Mouse (Mus musculus) embryonic facial prominence, embryonic 13.5 days (tissue): ENCODE results near the gene Ccdc194. TPM values are rescaled to one million over a fixed set of nuclear protein-coding genes. Genes with fewer than 3 reads are reported as not detected.

Experiments
- ATAC-seq: fragments of 200-750 bp; cut with Nextera tagmentation; 2 replicates; pipeline ENCODE4 v1.8.0; 2017; ENCODE audit warnings: low read depth; ENCODE audit not compliant: insufficient number of reproducible peaks, insufficient read depth, low FRiP score, low TSS enrichment
- H3K27ac ChIP-seq: fragments of 300-500 bp; sonication (generic); 2 replicates; pipeline ENCODE4 v1.5.1; 2015; ENCODE audit warnings: moderate library complexity, mild to moderate bottlenecking, inconsistent platforms
- H3K27me3 ChIP-seq: fragments of 300-500 bp; sonication (generic); 2 replicates; pipeline ENCODE4 v1.6.1; 2015; ENCODE audit warnings: mild to moderate bottlenecking, inconsistent platforms
- H3K36me3 ChIP-seq: fragments of 300-500 bp; sonication (generic); 2 replicates; pipeline ENCODE4 v1.6.1; 2015; ENCODE audit warnings: mild to moderate bottlenecking, inconsistent platforms
- H3K4me1 ChIP-seq: fragments of 300-500 bp; sonication (generic); 2 replicates; pipeline ENCODE4 v1.6.1; 2015; ENCODE audit warnings: inconsistent platforms
- H3K4me2 ChIP-seq: fragments of 300-500 bp; sonication (generic); 2 replicates; pipeline ENCODE4 v1.6.1; 2015; ENCODE audit warnings: moderate library complexity, mild to moderate bottlenecking, inconsistent platforms
- H3K4me3 ChIP-seq: fragments of 300-500 bp; sonication (generic); 2 replicates; pipeline ENCODE4 v1.5.1; 2015; ENCODE audit warnings: mild to moderate bottlenecking, inconsistent platforms
- H3K9ac ChIP-seq: fragments of 300-500 bp; sonication (generic); 2 replicates; pipeline ENCODE4 v1.6.1; 2015; ENCODE audit warnings: mild to moderate bottlenecking, inconsistent platforms
- H3K9me3 ChIP-seq: fragments of 300-500 bp; sonication (generic); 2 replicates; pipeline ENCODE4 v1.6.1; 2016; ENCODE audit warnings: inconsistent platforms
- WGBS: fragments of 180-500 bp; shearing (Covaris S2); methylation state at CpG from one replicate; pipeline ENCODE4 v1.1.7; 2015; ENCODE audit warnings: mixed read lengths; 5-methylcytosine and 5-hydroxymethylcytosine counted together
- polyA plus RNA-seq: library from polyadenylated mRNA; unstranded; fragments of >200 nt; fragmentation: Nextera tagmentation; extraction: Ambion mirVana; gene quantifications from 2 replicates; pipeline ENCODE4 v1.2.1, GENCODE M21; 2015

Ccdc194 gene
- polyA plus RNA-seq, 1 experiment from 2014 or later, result 0.77 TPM

DNA sequence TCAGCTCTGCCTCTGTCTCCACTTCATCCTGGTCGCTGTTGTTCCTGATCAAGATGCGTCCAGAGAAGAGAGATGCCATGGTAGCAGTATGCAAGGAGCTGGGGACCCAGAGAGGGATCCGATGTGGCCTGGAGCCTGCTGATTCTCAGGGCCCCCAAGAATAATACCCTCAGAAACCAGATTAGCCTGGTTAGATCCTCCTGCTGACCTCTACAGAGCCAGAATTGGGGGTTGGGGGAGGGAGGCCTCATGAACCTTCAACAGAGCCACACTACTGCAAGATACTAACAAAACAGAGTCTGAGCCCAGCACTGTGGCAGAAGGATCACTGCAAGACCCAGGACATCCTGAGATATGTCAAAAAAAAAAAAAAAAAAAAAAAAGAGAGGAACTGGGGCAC lies 41.0 kb upstream of the Ccdc194 start, which contains the start of gene Nxnl1:
Gene Nxnl1, minus strand, starts transcription at position 101 of the 400 bp plus-strand sequence.
- H3K4me1 ChIP-seq, result peaks cover 28% of the 10 kb centered on the region
- no peak within 1 kb of the TSS for H3K4me2 ChIP-seq
- WGBS, result 42% methylated on average over 3 of the region's 3 CpGs
- no peak for ATAC-seq
- H3K27ac ChIP-seq, result no peak within 1 kb of the TSS
- H3K9me3 ChIP-seq, result peaks cover 6% of the 10 kb centered on the region
- H3K4me3 ChIP-seq, result no peak within 1 kb of the TSS
- 0 out of 2 replicates have a peak within 1 kb of the TSS, but pooled peaks have one; percentile 21 for H3K9ac ChIP-seq
- no peaks in the 10 kb centered on the region for H3K36me3 ChIP-seq
- H3K27me3 ChIP-seq, result peaks cover 63% of the 10 kb centered on the region

DNA sequence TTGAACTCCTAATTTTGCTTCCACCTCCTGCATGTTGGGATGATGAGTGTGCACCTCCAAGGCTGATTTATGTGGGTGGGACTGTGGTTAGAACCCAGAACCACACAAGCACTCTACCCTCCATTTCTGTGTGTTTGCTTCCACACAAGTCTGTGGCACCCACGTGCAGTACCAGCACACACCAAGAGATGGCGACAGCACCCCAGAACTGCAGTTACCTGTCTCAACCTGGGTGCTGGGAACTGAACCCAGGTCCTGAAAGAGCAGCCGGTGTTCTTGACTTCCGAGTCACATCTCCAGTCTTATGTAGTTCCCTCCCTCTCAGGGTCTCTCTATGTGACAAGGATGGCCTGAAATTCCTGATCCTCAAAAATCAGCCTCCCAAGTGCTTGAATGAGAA lies 38.5 kb upstream of the Ccdc194 start:
- no peak for ATAC-seq
- no peak overlapping the region for H3K4me3 ChIP-seq
- no peak overlapping the region for H3K27ac ChIP-seq
- H3K4me1 ChIP-seq, result peaks cover 18% of the 10 kb centered on the region
- no peak overlapping the region for H3K4me2 ChIP-seq
- peaks cover 82% of the 10 kb centered on the region for H3K27me3 ChIP-seq
- WGBS, result 81% methylated on average over 4 of the region's 4 CpGs
- H3K9me3 ChIP-seq, result peaks cover 6% of the 10 kb centered on the region
- H3K36me3 ChIP-seq, result no peaks in the 10 kb centered on the region
- no peak overlapping the region for H3K9ac ChIP-seq

DNA sequence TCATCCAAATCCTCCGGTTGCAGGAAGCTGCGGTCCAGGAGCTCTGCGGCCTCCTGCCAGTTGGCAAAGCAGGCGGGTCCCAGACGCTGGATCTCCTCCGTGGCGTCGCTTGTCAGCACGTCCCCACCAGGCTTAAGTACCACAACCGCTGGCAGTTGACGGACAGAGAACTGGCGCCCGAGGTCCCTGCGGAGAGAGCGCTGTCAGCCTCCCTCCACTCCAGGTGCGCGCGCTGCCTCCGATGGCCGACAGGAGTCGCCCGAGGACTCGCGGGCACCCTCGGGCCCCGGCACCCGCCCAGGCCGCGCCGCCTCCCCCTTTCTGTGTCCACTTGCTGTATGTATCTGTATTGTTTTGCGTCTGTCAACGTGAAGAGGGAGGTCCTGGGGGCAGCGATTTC lies 37.2 kb upstream of the Ccdc194 start:
- Histone ChIP-seq H3K4me1 (peaks cover 21% of the 10 kb centered on the region), H3K27me3 (peaks cover 83% of the 10 kb centered on the region), H3K4me2 (peak overlapping the region; percentile 56), H3K27ac (no peak overlapping the region), H3K9ac (peak overlapping the region; percentile 37), H3K9me3 (peaks cover 6% of the 10 kb centered on the region), H3K4me3 (peak overlapping the region; percentile 35), H3K36me3 (no peaks in the 10 kb centered on the region)
- no peak for ATAC-seq
- under 1% methylated on average over 33 of the region's 33 CpGs for WGBS

DNA sequence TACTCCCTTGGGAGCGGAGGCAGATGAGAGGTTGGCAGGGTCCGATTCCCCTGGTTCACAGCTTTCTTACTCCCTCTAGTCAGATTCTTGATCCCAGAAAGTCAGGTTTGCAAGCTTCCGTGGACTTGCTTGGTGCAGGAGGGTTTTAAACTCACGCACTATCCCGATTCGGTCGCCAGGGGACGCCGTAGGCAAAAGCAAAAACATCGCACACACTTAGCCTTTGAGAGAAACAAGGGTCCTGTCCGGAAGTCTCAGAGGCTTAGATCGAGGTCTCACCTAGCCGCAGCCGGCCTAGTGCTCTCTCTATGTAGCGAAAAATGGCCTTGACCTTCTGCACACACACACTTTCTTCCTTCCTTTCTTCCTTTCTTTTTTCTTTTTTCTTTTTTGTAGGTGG lies 35.9 kb upstream of the Ccdc194 start:
- no peak overlapping the region for H3K4me3 ChIP-seq
- H3K9me3 ChIP-seq, result peaks cover 6% of the 10 kb centered on the region
- WGBS, result 4% methylated on average over 15 of the region's 15 CpGs
- no peak overlapping the region for H3K4me2 ChIP-seq
- H3K36me3 ChIP-seq, result no peaks in the 10 kb centered on the region
- peaks cover 21% of the 10 kb centered on the region for H3K4me1 ChIP-seq
- no peak overlapping the region for H3K27ac ChIP-seq
- no peak overlapping the region for H3K9ac ChIP-seq
- peaks cover 91% of the 10 kb centered on the region for H3K27me3 ChIP-seq
- no peak for ATAC-seq

- Histone ChIP-seq H3K4me3 (no peak overlapping the region), H3K9ac (no peak overlapping the region), H3K27ac (no peak overlapping the region), H3K4me1 (peaks cover 21% of the 10 kb centered on the region), H3K9me3 (peaks cover 6% of the 10 kb centered on the region), H3K27me3 (peaks cover 91% of the 10 kb centered on the region), H3K36me3 (no peaks in the 10 kb centered on the region), H3K4me2 (no peak overlapping the region)
- 85% methylated on average over 5 of the region's 5 CpGs for WGBS
- no peak for ATAC-seq
Measured at GRCm38 (mm10) chr8:71560765-71561164, 35.3 kb upstream of the Ccdc194 start.

- ATAC-seq, result no peak
- no peak overlapping the region for H3K4me2 ChIP-seq
- no peaks in the 10 kb centered on the region for H3K36me3 ChIP-seq
- 70% methylated on average over 3 of the region's 3 CpGs for WGBS
- peaks cover 92% of the 10 kb centered on the region for H3K27me3 ChIP-seq
- H3K27ac ChIP-seq, result no peak overlapping the region
- H3K9me3 ChIP-seq, result peaks cover 6% of the 10 kb centered on the region
- no peak overlapping the region for H3K4me3 ChIP-seq
- peaks cover 21% of the 10 kb centered on the region for H3K4me1 ChIP-seq
- no peak overlapping the region for H3K9ac ChIP-seq
Measured at GRCm38 (mm10) chr8:71560071-71560470, 34.6 kb upstream of the Ccdc194 start.

- H3K9ac ChIP-seq, result peak overlapping the region; percentile 56
- WGBS, result 2% methylated on average over 24 of the region's 24 CpGs
- peak overlapping the region; percentile 64 for H3K4me2 ChIP-seq
- H3K9me3 ChIP-seq, result peaks cover 3% of the 10 kb centered on the region
- 0 out of 2 replicates have a peak, but pooled peaks have one; percentile 27 for ATAC-seq
- peaks cover 21% of the 10 kb centered on the region for H3K4me1 ChIP-seq
- H3K27ac ChIP-seq, result no peak overlapping the region
- peak overlapping the region; percentile 43 for H3K4me3 ChIP-seq
- no peaks in the 10 kb centered on the region for H3K36me3 ChIP-seq
- H3K27me3 ChIP-seq, result peaks cover 89% of the 10 kb centered on the region
Measured at GRCm38 (mm10) chr8:71558958-71559690, 33.6 kb upstream of the Ccdc194 start.

DNA sequence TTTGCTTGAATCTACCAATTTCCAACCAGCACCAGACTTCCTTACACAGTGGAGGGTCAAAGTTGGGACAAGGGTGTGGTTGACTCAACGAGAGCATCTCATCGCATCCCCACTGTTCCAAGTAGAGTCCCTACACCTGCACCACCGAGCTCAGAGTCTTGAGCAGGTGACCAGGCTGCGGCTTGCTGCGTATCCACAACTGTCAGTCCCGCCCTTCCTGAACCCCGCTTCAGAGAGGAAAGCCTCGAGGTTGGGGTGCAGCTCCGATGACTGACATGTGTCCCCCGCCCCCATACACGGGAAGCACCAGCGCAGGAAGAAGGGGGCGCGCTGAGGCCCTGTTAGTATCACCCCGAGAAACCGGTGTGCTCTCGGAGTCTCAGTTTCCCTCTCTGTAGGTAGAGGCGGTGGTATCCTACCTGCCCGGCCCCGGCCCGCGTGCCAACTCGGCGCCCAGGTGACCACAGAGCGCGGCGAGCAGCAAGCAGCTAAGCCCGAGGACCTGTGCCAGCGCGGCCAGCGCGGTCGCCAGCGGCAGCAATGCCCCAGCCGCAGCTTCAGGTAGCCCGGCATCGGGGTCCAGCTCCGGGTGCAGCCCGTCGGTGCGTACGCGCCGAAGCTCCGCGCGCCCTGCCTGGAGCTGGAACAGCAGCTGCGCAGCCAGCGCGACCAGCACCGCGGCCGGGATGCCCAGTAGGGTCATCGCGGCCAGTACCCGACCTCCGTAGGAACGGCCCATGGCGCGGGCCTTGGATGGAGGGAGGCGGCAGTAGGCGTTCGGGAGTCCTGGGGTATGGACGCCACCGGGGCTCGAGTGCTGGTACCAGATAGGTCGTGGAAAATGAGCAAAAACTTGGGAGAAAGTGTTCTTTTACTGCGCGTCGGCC lies 32.8 kb upstream of the Ccdc194 start, which contains the start of gene Tmem221:
Gene Tmem221, minus strand, starts transcription at position 801 of the 887 bp plus-strand sequence.
- no peak for ATAC-seq
- Histone ChIP-seq H3K4me3 (peak within 1 kb of the TSS; percentile 43), H3K27me3 (peaks cover 80% of the 10 kb centered on the region), H3K4me2 (peak within 1 kb of the TSS; percentile 64), H3K9me3 (no peaks in the 10 kb centered on the region), H3K9ac (peak within 1 kb of the TSS; percentile 56), H3K36me3 (no peaks in the 10 kb centered on the region), H3K27ac (no peak within 1 kb of the TSS), H3K4me1 (peaks cover 21% of the 10 kb centered on the region)
- WGBS, result 4% methylated on average over 70 of the region's 70 CpGs

- Histone ChIP-seq H3K4me1 (peaks cover 12% of the 10 kb centered on the region), H3K27me3 (peaks cover 44% of the 10 kb centered on the region), H3K4me2 (no peak overlapping the region), H3K36me3 (no peaks in the 10 kb centered on the region), H3K9me3 (no peaks in the 10 kb centered on the region), H3K27ac (no peak overlapping the region), H3K4me3 (no peak overlapping the region), H3K9ac (no peak overlapping the region)
- WGBS, result 93% methylated on average over 2 of the region's 2 CpGs
- ATAC-seq, result no peak
Measured at GRCm38 (mm10) chr8:71554644-71555043, 29.1 kb upstream of the Ccdc194 start.

DNA sequence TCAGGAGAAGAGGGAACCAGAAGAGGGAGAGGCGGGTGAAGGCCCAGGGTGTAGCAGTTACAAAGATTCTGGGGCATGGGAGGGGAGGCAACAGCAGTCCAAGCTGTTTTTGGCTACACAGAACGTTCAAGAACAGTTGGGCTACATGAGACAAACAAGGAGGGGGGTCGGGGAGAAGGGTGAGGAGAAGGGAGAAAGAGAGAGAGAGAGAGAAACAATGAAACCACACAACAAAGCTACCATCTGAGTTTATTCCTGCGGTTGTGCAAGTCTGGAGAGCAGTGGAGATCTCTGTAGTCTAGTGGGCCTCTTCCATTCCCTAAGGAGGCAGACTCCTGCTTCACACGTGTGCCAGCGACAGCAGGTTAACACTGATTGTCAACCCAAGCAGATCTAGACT lies 28.5 kb upstream of the Ccdc194 start:
- H3K27ac ChIP-seq, result no peak overlapping the region
- 0 out of 2 replicates have a peak, but pooled peaks cover 3% of the 10 kb centered on the region for H3K36me3 ChIP-seq
- 63% methylated on average over 6 of the region's 6 CpGs for WGBS
- no peak overlapping the region for H3K4me2 ChIP-seq
- no peaks in the 10 kb centered on the region for H3K9me3 ChIP-seq
- H3K27me3 ChIP-seq, result peaks cover 37% of the 10 kb centered on the region
- ATAC-seq, result no peak
- no peak overlapping the region for H3K4me3 ChIP-seq
- H3K9ac ChIP-seq, result no peak overlapping the region
- peaks cover 9% of the 10 kb centered on the region for H3K4me1 ChIP-seq

GRCm38 (mm10) chr8:71552770-71553169 lies 27.3 kb upstream of the Ccdc194 start:
- H3K27ac ChIP-seq, result no peak overlapping the region
- ATAC-seq, result no peak
- WGBS, result 41% methylated on average over 6 of the region's 6 CpGs
- H3K9me3 ChIP-seq, result no peaks in the 10 kb centered on the region
- peaks cover 25% of the 10 kb centered on the region for H3K27me3 ChIP-seq
- no peaks in the 10 kb centered on the region; the same call in 1 of the 2 replicates for H3K4me1 ChIP-seq
- H3K9ac ChIP-seq, result no peak overlapping the region
- no peak overlapping the region for H3K4me2 ChIP-seq
- no peak overlapping the region for H3K4me3 ChIP-seq
- peaks cover 14% of the 10 kb centered on the region for H3K36me3 ChIP-seq
